ENCODE assay signal across 27 mouse cellular contexts in the genomic region with DNA sequence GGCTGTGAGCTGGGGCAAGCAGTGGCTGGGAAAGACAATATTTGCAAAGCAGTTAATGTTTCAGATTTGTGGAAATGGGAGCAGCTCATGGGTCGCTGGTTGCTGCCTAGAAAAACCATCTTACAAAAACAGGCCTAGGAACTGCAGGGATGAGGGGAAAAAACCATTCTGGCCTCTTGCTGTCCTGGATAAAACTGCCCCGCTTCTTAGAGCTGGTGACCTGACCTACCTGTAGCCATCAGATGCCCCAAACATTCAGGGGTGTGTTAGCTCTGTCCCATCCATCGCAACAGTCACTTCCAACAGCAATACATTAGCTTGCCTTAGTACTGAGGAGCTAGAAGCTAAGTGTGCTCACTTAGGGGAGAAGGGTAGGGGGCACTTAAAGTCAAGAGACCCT. TPM values are rescaled to one million over a fixed set of nuclear protein-coding genes. Genes with fewer than 3 reads are reported as not detected.
DNase-seq lines count a peak whose midpoint lies in the region; ATAC-seq and TF ChIP-seq lines count a peak whose summit lies in the region.
"Had no signal": no experiment of that assay in that cellular context is flagged by ENCODE, and none has a peak within 500 bp of the region (broad histone marks: within the 10 kb centered on the region; RNA-seq: fewer than 3 reads in every experiment).

No protein-coding gene starts in this region.

- H3K36me3 ChIP-seq in kidney, embryonic 15.5 days: peaks cover 5% of the 10 kb centered on the region
- 0 out of 2 replicates have a peak, but pooled peaks cover 4% of the 10 kb centered on the region for H3K36me3 ChIP-seq in kidney, embryonic 16.5 days (ENCODE audit: insufficient read depth, low read length)
- H3K36me3 ChIP-seq in liver, postnatal 0 days (replicated peaks; ENCODE audit: insufficient read depth, low read length): 0 out of 2 replicates have a peak, but pooled peaks cover 2% of the 10 kb centered on the region
- H3K36me3 ChIP-seq in liver, embryonic 11.5 days (ENCODE audit: control insufficient read depth, insufficient read depth, low read length): peaks cover 3% of the 10 kb centered on the region; the same call in 1 of the 2 replicates
- H3K36me3 ChIP-seq in limb, embryonic 15.5 days: peaks cover 3% of the 10 kb centered on the region; the same call in 1 of the 2 replicates

- DNase-seq in liver, postnatal 0 days: no peak
- DNase-seq in liver, embryonic 11.5 days (ENCODE audit: low spot score): no peak
- DNase-seq in layer of hippocampus, adult 2 months (ENCODE audit: low spot score in 2 of 2): no peak
- DNase-seq: adrenal gland, adult 2 months; adrenal gland, postnatal 14 days; cerebellum, adult 11-12 months; cerebellum, adult 8-10 months; cerebellum, postnatal 10 days; cerebellum, postnatal 36 days; embryo, embryonic 11 days; forebrain, postnatal 0 days; gastrocnemius, adult 2 months; gastrocnemius, postnatal 14 days; heart, adult 18-20 months; heart, postnatal 14 days; heart, postnatal 4 days had no signal

- TF ChIP-seq EP300 in liver, postnatal 0 days (IDR thresholded peaks at IDR 0.05; ENCODE audit: low read depth): no peak

- no peak for ATAC-seq in kidney, embryonic 15.5 days (replicated peaks; ENCODE audit: low FRiP score)
- no peak for ATAC-seq in kidney, embryonic 16.5 days (ENCODE audit: low FRiP score, low TSS enrichment)
- peak; percentile 29; the same call in 1 of the 2 replicates for ATAC-seq in liver, postnatal 0 days
- no peak for ATAC-seq in liver, embryonic 11.5 days (replicated peaks; ENCODE audit: low FRiP score)
- ATAC-seq in limb, embryonic 15.5 days (ENCODE audit: insufficient number of reproducible peaks, low FRiP score, low TSS enrichment, low read depth): no peak
- ATAC-seq: CD4-positive, CD25-positive, alpha-beta regulatory T cell, adult 4 months; forebrain, embryonic 14.5 days; forebrain, postnatal 0 days; hindbrain, postnatal 0 days had no signal

- no peak overlapping the region for H3K9ac ChIP-seq in kidney, embryonic 15.5 days
- H3K9ac ChIP-seq in kidney, embryonic 16.5 days (replicated peaks; ENCODE audit: low read length): no peak overlapping the region
- H3K9ac ChIP-seq in liver, postnatal 0 days (replicated peaks): no peak overlapping the region
- H3K9ac ChIP-seq in liver, embryonic 11.5 days (ENCODE audit: low read depth, low read length): no peak overlapping the region
- H3K9ac ChIP-seq in limb, embryonic 15.5 days: no peak overlapping the region
- H3K9ac ChIP-seq: embryonic facial prominence, embryonic 15.5 days; forebrain, postnatal 0 days; heart, embryonic 13.5 days; hindbrain, embryonic 14.5 days had no signal

- H3K27ac ChIP-seq in kidney, embryonic 15.5 days: peak overlapping the region; percentile 45; the same call in 1 of the 2 replicates
- no peak overlapping the region for H3K27ac ChIP-seq in kidney, embryonic 16.5 days (ENCODE audit: low read length)
- H3K27ac ChIP-seq in liver, postnatal 0 days (ENCODE audit: low read depth): no peak overlapping the region
- no peak overlapping the region for H3K27ac ChIP-seq in liver, embryonic 11.5 days (ENCODE audit: low read depth, low read length)
- H3K27ac ChIP-seq in limb, embryonic 15.5 days: 0 out of 2 replicates have a peak overlapping the region, but pooled peaks have one; percentile 38
- H3K27ac ChIP-seq in layer of hippocampus, adult 2 months: no peak overlapping the region
- H3K27ac ChIP-seq: embryonic facial prominence, embryonic 15.5 days; gastrocnemius, adult 2 months; heart, embryonic 13.5 days; hindbrain, embryonic 14.5 days; hindbrain, postnatal 0 days had no signal

- no peaks in the 10 kb centered on the region for H3K27me3 ChIP-seq in kidney, embryonic 15.5 days
- no peaks in the 10 kb centered on the region for H3K27me3 ChIP-seq in kidney, embryonic 16.5 days (ENCODE audit: insufficient read depth, low read length)
- H3K27me3 ChIP-seq in liver, postnatal 0 days (ENCODE audit: insufficient read depth, low read length): no peaks in the 10 kb centered on the region
- H3K27me3 ChIP-seq in liver, embryonic 11.5 days (replicated peaks; ENCODE audit: control insufficient read depth, insufficient read depth, low read length): no peaks in the 10 kb centered on the region
- no peaks in the 10 kb centered on the region for H3K27me3 ChIP-seq in limb, embryonic 15.5 days
- H3K27me3 ChIP-seq: embryonic facial prominence, embryonic 15.5 days; heart, embryonic 13.5 days had no signal

- H3K4me2 ChIP-seq in kidney, embryonic 15.5 days: no peak overlapping the region
- no peak overlapping the region for H3K4me2 ChIP-seq in kidney, embryonic 16.5 days (replicated peaks; ENCODE audit: low read depth, low read length)
- H3K4me2 ChIP-seq in liver, postnatal 0 days (ENCODE audit: low read depth, low read length): no peak overlapping the region
- H3K4me2 ChIP-seq in liver, embryonic 11.5 days: no peak overlapping the region
- no peak overlapping the region for H3K4me2 ChIP-seq in limb, embryonic 15.5 days
- H3K4me2 ChIP-seq: embryonic facial prominence, embryonic 15.5 days; heart, embryonic 13.5 days; hindbrain, embryonic 14.5 days had no signal

- no peak for TF ChIP-seq CTCF in liver, postnatal 0 days (IDR thresholded peaks at IDR 0.05; ENCODE audit: low read depth)
- TF ChIP-seq CTCF in layer of hippocampus, adult 2 months (conservative IDR thresholded peaks at IDR 0.05): no peak

- peaks cover 25% of the 10 kb centered on the region for H3K4me1 ChIP-seq in kidney, embryonic 15.5 days
- H3K4me1 ChIP-seq in kidney, embryonic 16.5 days (ENCODE audit: insufficient read depth, low read length): peaks cover 8% of the 10 kb centered on the region; the same call in 1 of the 2 replicates
- H3K4me1 ChIP-seq in liver, postnatal 0 days (ENCODE audit: insufficient read depth): 0 out of 2 replicates have a peak, but pooled peaks cover 3% of the 10 kb centered on the region
- peaks cover 1% of the 10 kb centered on the region for H3K4me1 ChIP-seq in liver, embryonic 11.5 days (replicated peaks; ENCODE audit: control insufficient read depth, insufficient read depth, low read length)
- H3K4me1 ChIP-seq in limb, embryonic 15.5 days: peaks cover 12% of the 10 kb centered on the region; the same call in 1 of the 2 replicates

- no peaks in the 10 kb centered on the region for H3K9me3 ChIP-seq in kidney, embryonic 15.5 days (replicated peaks)
- no peaks in the 10 kb centered on the region for H3K9me3 ChIP-seq in kidney, embryonic 16.5 days (ENCODE audit: low read length)
- H3K9me3 ChIP-seq in liver, postnatal 0 days (ENCODE audit: low read length): no peaks in the 10 kb centered on the region
- H3K9me3 ChIP-seq in liver, embryonic 11.5 days (ENCODE audit: control insufficient read depth, low read length): no peaks in the 10 kb centered on the region
- no peaks in the 10 kb centered on the region for H3K9me3 ChIP-seq in limb, embryonic 15.5 days
- H3K9me3 ChIP-seq: embryonic facial prominence, embryonic 15.5 days; heart, embryonic 13.5 days had no signal

- 43% methylated on average over 3 of the region's 3 CpGs for WGBS in kidney, embryonic 15.5 days
- WGBS in kidney, embryonic 16.5 days: 50% methylated on average over 3 of the region's 3 CpGs
- WGBS in liver, postnatal 0 days (ENCODE audit: insufficient replicate concordance): 74% methylated on average over 3 of the region's 3 CpGs
- WGBS in liver, embryonic 11.5 days: 86% methylated on average over 3 of the region's 3 CpGs
- WGBS in limb, embryonic 15.5 days: 87% methylated on average over 3 of the region's 3 CpGs

- H3K4me3 ChIP-seq in kidney, embryonic 15.5 days (replicated peaks): no peak overlapping the region
- H3K4me3 ChIP-seq in kidney, embryonic 16.5 days (ENCODE audit: low read length): no peak overlapping the region
- H3K4me3 ChIP-seq in liver, postnatal 0 days (ENCODE audit: low read depth, low read length): no peak overlapping the region
- no peak overlapping the region for H3K4me3 ChIP-seq in liver, embryonic 11.5 days (ENCODE audit: low read depth, low read length)
- H3K4me3 ChIP-seq in limb, embryonic 15.5 days: no peak overlapping the region
- no peak overlapping the region for H3K4me3 ChIP-seq in layer of hippocampus, adult 2 months
- H3K4me3 ChIP-seq: embryonic facial prominence, embryonic 15.5 days; gastrocnemius, adult 2 months; heart, embryonic 13.5 days had no signal

RNA-seq across cellular contexts. Expression of a gene that starts 20.8 kb away (rescaled TPM):
- polyA plus RNA-seq in kidney, embryonic 15.5 days (2015; fragmentation: Nextera tagmentation; extraction: Ambion mirVana): 65.6 TPM in 2 replicates
- polyA plus RNA-seq in kidney, embryonic 16.5 days (2015; fragmentation: Nextera tagmentation; extraction: Ambion mirVana): 54.3 and 60.6 TPM in 2 replicates
- 10.8 and 11.6 TPM in 2 replicates for polyA plus RNA-seq in liver, postnatal 0 days (2015; fragmentation: Nextera tagmentation; extraction: Ambion mirVana)
- 35.9 and 36.2 TPM in 2 replicates for polyA plus RNA-seq in liver, embryonic 11.5 days (2014; fragmentation: Nextera tagmentation; extraction: Ambion mirVana)
- polyA plus RNA-seq in limb, embryonic 15.5 days (2015; fragmentation: Nextera tagmentation; extraction: Ambion mirVana): 48.4 and 53.1 TPM in 2 replicates
- 100 to 1,000 TPM in 1 of 2 experiments, 10 to 100 TPM in 1; 97.2 to 102 TPM for total RNA-seq in layer of hippocampus, adult 2 months (2021)

RNA-seq across cellular contexts. Expression of a gene that starts 27.3 kb away (rescaled TPM):
- polyA plus RNA-seq in kidney, embryonic 15.5 days (2015; fragmentation: Nextera tagmentation; extraction: Ambion mirVana): 0.86 and 1.2 TPM in 2 replicates
- 0.85 and 1.3 TPM in 2 replicates for polyA plus RNA-seq in kidney, embryonic 16.5 days (2015; fragmentation: Nextera tagmentation; extraction: Ambion mirVana)
- polyA plus RNA-seq in liver, postnatal 0 days (2015; fragmentation: Nextera tagmentation; extraction: Ambion mirVana): 0.02 TPM in 1 of 2 replicates, not detected in the other
- polyA plus RNA-seq in liver, embryonic 11.5 days (2014; fragmentation: Nextera tagmentation; extraction: Ambion mirVana): 0.08 TPM in 1 of 2 replicates, not detected in the other
- polyA plus RNA-seq in limb, embryonic 15.5 days (2015; fragmentation: Nextera tagmentation; extraction: Ambion mirVana): 0.38 and 0.47 TPM in 2 replicates
- under 1 TPM; 0.74 to 0.81 TPM for total RNA-seq in layer of hippocampus, adult 2 months (2021)
- total RNA-seq: gastrocnemius, adult 2 months; MEL had no signal
- polyA plus RNA-seq: CD4-positive, CD25-positive, alpha-beta regulatory T cell, adult 4 months had no signal

RNA-seq across cellular contexts. Expression of a gene that starts 28.0 kb away (rescaled TPM):
- 0.19 and 0.42 TPM in 2 replicates for polyA plus RNA-seq in kidney, embryonic 15.5 days (2015; fragmentation: Nextera tagmentation; extraction: Ambion mirVana)
- 0.67 and 0.71 TPM in 2 replicates for polyA plus RNA-seq in kidney, embryonic 16.5 days (2015; fragmentation: Nextera tagmentation; extraction: Ambion mirVana)
- 0.09 TPM in 1 of 2 replicates, not detected in the other for polyA plus RNA-seq in liver, postnatal 0 days (2015; fragmentation: Nextera tagmentation; extraction: Ambion mirVana)
- polyA plus RNA-seq in liver, embryonic 11.5 days (2014; fragmentation: Nextera tagmentation; extraction: Ambion mirVana): 0.36 TPM in 1 of 2 replicates, not detected in the other
- not detected in 2 replicates for polyA plus RNA-seq in limb, embryonic 15.5 days (2015; fragmentation: Nextera tagmentation; extraction: Ambion mirVana)
- total RNA-seq in layer of hippocampus, adult 2 months (2021): not detected
- total RNA-seq: forebrain, postnatal 0 days; gastrocnemius, adult 2 months; gastrocnemius, postnatal 14 days; gastrocnemius, postnatal 4 days; hindbrain, postnatal 0 days; MEL had no signal
- polyA plus RNA-seq: CD4-positive, CD25-positive, alpha-beta regulatory T cell, adult 4 months; hindbrain, embryonic 14.5 days had no signal

Comparison
In these comparisons a context has a peak if more than half of its experiments do, and no peak if none do; other contexts are left out.
1. H3K27ac ChIP-seq: peak in kidney, embryonic 15.5 days (single experiment) and limb, embryonic 15.5 days (single experiment); none in kidney, embryonic 16.5 days (single experiment), liver, postnatal 0 days (single experiment), liver, embryonic 11.5 days (single experiment) and layer of hippocampus, adult 2 months (single experiment).